ENCODE assay signal across 8 mouse cellular contexts in the genomic region with DNA sequence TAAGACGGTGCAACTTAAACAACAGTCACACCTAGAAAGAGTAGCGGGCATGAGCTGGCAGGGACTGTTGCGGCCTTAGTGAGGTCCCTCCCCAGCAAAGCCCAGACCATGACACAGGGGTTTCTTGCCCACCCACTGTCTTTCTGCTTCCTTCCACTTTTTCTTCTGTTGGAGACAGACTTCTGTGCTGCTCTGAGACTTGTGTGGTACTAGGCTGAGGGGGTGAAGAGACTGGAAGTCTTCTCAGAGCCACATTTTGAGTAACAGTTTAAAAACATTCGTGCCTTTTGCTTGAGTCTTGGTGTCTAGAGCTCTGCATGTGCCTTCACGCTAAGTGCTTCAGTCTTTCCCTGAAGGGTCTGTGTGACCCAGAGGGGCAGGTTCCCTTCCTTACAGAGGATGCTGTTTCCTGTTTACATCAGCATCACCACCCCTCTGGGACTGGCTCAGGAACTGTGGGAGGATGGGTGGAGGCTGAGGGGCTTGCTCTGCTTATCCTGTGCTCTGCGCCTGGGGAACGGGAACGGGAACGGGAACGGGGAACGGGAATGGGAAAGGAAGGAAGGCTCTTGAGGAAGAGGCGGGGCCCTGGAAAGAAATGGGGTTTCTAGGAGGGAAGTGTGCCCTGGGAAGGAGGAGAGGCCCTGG. TPM values are rescaled to one million over a fixed set of nuclear protein-coding genes. Genes with fewer than 3 reads are reported as not detected.
DNase-seq lines count a peak whose midpoint lies in the region; TF ChIP-seq lines count a peak whose summit lies in the region.

No protein-coding gene starts in this region.

- DNase-seq in thymus, adult 2 months, result no peak
- DNase-seq in thymus, postnatal 36 days, result no peak
- DNase-seq in heart, adult 8-10 months (ENCODE audit: low spot score), result peak; percentile 86
- peak; percentile 83 for DNase-seq in kidney, adult 2 months
- peak; percentile 88 for DNase-seq in lung, postnatal 10 days
- no peak for DNase-seq in left cerebral cortex, adult 8-10 months (ENCODE audit: low spot score in 2 of 2)
- no peak for DNase-seq in c-Kit-positive CD71-positive TER-119-positive erythroid progenitor cells, embryonic 14.5 days (ENCODE audit: low spot score)
- DNase-seq in left cerebral cortex, postnatal 14 days (ENCODE audit: low spot score in 2 of 2), result no peak

- TF ChIP-seq CTCF in thymus, adult 2 months (IDR thresholded peaks at IDR 0.05; ENCODE audit: borderline replicate concordance, control insufficient read depth, extremely low read depth, insufficient read depth, low read length, poor library complexity), result no peak
- no peak for TF ChIP-seq CTCF in kidney, adult 2 months (conservative IDR thresholded peaks at IDR 0.05; ENCODE audit: insufficient read depth, insufficient read length, low read depth, low read length)

- peaks cover 29% of the 10 kb centered on the region for H3K4me1 ChIP-seq in thymus, adult 2 months (replicated peaks; ENCODE audit: control insufficient read depth, insufficient read depth, low read length)
- H3K4me1 ChIP-seq in kidney, adult 2 months (ENCODE audit: control insufficient read depth, insufficient read depth, low read length), result peaks cover 24% of the 10 kb centered on the region

- intact Hi-C loops in left cerebral cortex, postnatal 14 days (cut with DNase I), result no loop called here

- H3K27ac ChIP-seq in thymus, adult 2 months (ENCODE audit: control insufficient read depth, insufficient read depth, low read length), result peak overlapping the region; percentile 45; the same call in 1 of the 2 replicates
- H3K27ac ChIP-seq in kidney, adult 2 months (ENCODE audit: insufficient read depth, low read depth, low read length), result peak overlapping the region; percentile 87

- no peaks in the 10 kb centered on the region for H3K36me3 ChIP-seq in thymus, adult 2 months (ENCODE audit: control insufficient read depth, insufficient read depth, low read length)
- H3K36me3 ChIP-seq in kidney, adult 2 months (ENCODE audit: control insufficient read depth, insufficient read depth, low read length), result no peaks in the 10 kb centered on the region

- TF ChIP-seq POLR2A in thymus, adult 2 months (IDR thresholded peaks at IDR 0.05; ENCODE audit: control insufficient read depth, extremely low read depth, insufficient read depth, low read length, poor library complexity), result no peak
- no peak for TF ChIP-seq POLR2A in kidney, adult 2 months (IDR thresholded peaks at IDR 0.05; ENCODE audit: low read depth, low read length)

- no peaks in the 10 kb centered on the region for H3K27me3 ChIP-seq in thymus, adult 2 months (ENCODE audit: control insufficient read depth, insufficient read depth, low read length)
- no peaks in the 10 kb centered on the region for H3K27me3 ChIP-seq in kidney, adult 2 months (replicated peaks; ENCODE audit: control insufficient read depth, insufficient read depth, low read length)

- no peak overlapping the region for H3K4me3 ChIP-seq in thymus, adult 2 months (ENCODE audit: control insufficient read depth, insufficient read depth, low read length)
- no peak overlapping the region for H3K4me3 ChIP-seq in kidney, adult 2 months (ENCODE audit: insufficient read depth, low read depth, low read length)

- WGBS in thymus, adult 2 months, result 53% methylated on average over 12 of the region's 12 CpGs
- 60% methylated on average over 12 of the region's 12 CpGs for WGBS in kidney, adult 2 months

RNA-seq across cellular contexts. Expression of a gene that starts 21.7 kb away (rescaled TPM):
- polyA plus RNA-seq in thymus, adult 2 months (2012; rRNA removed), result 74.7 and 77.9 TPM in 2 replicates
- 10 to 100 TPM; 79.2 to 97.9 (median 83.9) TPM for total RNA-seq in heart, adult 8-10 months (2022)
- polyA plus RNA-seq in kidney, adult 2 months (2012; rRNA removed), result 47.3 and 48.1 TPM in 2 replicates
- 100 to 1,000 TPM; 257 to 277 (median 265) TPM for total RNA-seq in left cerebral cortex, adult 8-10 months (2022)
- 100 to 1,000 TPM; 192 to 212 TPM for total RNA-seq in left cerebral cortex, postnatal 14 days (2021)

RNA-seq across cellular contexts. Expression of a gene that starts 31.5 kb away (rescaled TPM):
- polyA plus RNA-seq in thymus, adult 2 months (2012; rRNA removed), result 382 and 470 TPM in 2 replicates
- total RNA-seq in heart, adult 8-10 months (2022), result 10 to 100 TPM; 33.1 to 42.6 (median 38.3) TPM
- 35.9 and 38.2 TPM in 2 replicates for polyA plus RNA-seq in kidney, adult 2 months (2012; rRNA removed)
- 10 to 100 TPM; 51.4 to 59.2 (median 53.9) TPM for total RNA-seq in left cerebral cortex, adult 8-10 months (2022)
- 10 to 100 TPM; 52.1 to 54.7 TPM for total RNA-seq in left cerebral cortex, postnatal 14 days (2021)

RNA-seq across cellular contexts. Expression of a gene that starts 37.0 kb away (rescaled TPM):
- 75.0 and 82.6 TPM in 2 replicates for polyA plus RNA-seq in thymus, adult 2 months (2012; rRNA removed)
- 10 to 100 TPM; 25.1 to 29.2 (median 26.2) TPM for total RNA-seq in heart, adult 8-10 months (2022)
- 42.7 and 57.5 TPM in 2 replicates for polyA plus RNA-seq in kidney, adult 2 months (2012; rRNA removed)
- total RNA-seq in left cerebral cortex, adult 8-10 months (2022), result 10 to 100 TPM; 34.0 to 37.1 (median 36.4) TPM
- total RNA-seq in left cerebral cortex, postnatal 14 days (2021), result 10 to 100 TPM; 28.0 to 30.2 TPM

Comparison
In these comparisons a context has a peak if more than half of its experiments do, and no peak if none do; other contexts are left out.
1. DNase-seq: peak in heart, adult 8-10 months (single experiment), kidney, adult 2 months (single experiment) and lung, postnatal 10 days (single experiment); none in thymus, adult 2 months (single experiment), thymus, postnatal 36 days (0 of 2), left cerebral cortex, adult 8-10 months (0 of 2), c-Kit-positive CD71-positive TER-119-positive erythroid progenitor cells, embryonic 14.5 days (single experiment) and left cerebral cortex, postnatal 14 days (0 of 2).